Mouse (Mus musculus): ENCODE results near the gene Itgb1bp1. TPM values are rescaled to one million over a fixed set of nuclear protein-coding genes. Genes with fewer than 3 reads are reported as not detected.

The Itgb1bp1 gene
- polyA plus RNA-seq, 1 experiment from 2014 or later: 39.2 TPM

DNA sequence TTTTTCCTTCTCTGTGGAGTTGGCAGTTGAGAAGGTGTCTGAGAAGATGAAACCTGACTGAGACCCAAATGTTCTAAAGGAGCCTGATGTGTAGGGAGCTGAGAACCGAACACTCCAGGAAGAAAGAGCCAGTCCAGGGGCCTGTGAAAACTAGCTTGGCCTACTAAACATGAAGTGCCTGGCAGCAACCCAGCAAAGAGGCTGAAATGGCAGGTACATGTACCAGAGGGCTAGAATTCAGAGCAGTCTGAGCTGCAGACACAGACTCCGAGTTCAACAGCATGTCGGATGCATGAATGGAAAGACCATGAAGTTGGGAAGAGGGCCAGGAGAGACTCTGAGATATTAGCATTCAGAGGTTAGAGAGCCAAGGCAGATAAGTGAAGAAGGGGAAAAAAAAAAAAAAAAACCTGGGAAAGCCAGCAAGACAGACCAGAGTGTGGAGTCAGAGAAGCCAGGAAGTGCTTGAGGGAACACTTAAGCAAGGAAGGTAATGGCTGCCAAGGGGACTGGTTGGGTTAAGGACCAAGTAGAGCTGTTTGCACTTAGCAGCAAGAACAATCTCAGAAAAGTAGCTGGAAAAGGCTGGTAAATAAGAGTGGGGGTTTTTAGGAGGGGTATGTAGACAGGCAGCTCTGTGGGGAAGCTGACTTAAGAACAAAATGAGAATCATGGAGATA is 2.8 kb upstream of the Itgb1bp1 start:
- Histone ChIP-seq H3K4me2 (no peak overlapping the region), H3K36me3 (replicated peaks) (peaks cover 26% of the 10 kb centered on the region), H3K9me3 (no peaks in the 10 kb centered on the region), H3K4me1 (peaks cover 19% of the 10 kb centered on the region), H3K27me3 (no peaks in the 10 kb centered on the region), H3K27ac (no peak overlapping the region), H3K9ac (no peak overlapping the region), H3K4me3 (replicated peaks) (no peak overlapping the region)
- ATAC-seq (ENCODE audit: low FRiP score): no peak
- 97% methylated on average over 3 of the region's 3 CpGs for WGBS

DNA sequence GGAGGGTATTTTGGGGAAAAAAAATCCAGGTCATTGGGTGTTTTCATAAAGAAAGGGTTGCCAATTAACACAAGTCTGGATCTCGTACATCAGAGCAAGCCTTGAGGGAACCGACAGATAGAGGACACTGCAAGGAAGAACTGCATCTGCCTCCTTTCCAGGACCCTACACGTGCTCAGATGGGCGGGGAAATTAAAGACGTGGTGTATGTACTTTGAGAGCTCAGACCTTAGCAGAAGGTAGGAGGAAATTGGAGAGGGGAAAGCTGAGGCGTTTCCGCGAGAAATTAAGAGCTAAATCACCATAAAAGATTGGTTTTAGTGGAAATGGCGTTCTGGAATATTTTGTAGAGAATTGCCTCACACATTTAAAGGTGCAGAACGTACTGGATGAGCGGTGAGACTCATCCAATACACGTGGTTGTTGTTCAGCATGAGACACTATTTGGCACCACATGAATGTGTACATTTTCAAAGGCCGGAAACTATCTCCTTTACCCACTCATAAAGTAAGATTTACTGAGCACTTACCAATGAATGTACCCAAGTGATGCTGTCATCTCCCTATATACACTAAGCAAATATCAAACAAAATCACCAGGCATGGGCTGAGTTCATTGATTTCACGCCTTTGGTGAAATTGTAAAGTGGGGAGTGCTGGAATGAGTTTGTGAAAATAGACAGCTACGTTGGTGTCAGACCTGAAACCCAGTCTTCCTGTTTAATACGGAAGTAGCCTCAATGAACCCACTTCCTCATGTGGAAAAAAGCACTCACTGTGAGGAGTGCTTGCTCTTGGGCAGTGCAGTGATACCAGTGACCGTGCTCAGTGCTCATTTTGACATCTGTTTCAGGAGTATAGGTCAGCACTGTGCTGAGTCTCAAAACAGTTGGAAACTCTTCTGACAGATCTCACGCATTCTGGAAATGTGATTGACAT is 897 bp upstream of the Itgb1bp1 start:
- 38% methylated on average over 18 of the region's 18 CpGs for WGBS
- Histone ChIP-seq H3K9me3 (no peaks in the 10 kb centered on the region), H3K4me1 (peaks cover 19% of the 10 kb centered on the region), H3K4me2 (peak overlapping the region; percentile 76), H3K36me3 (replicated peaks) (peaks cover 9% of the 10 kb centered on the region), H3K27ac (peak overlapping the region; percentile 86), H3K4me3 (replicated peaks) (peak overlapping the region; percentile 80), H3K27me3 (no peaks in the 10 kb centered on the region), H3K9ac (peak overlapping the region; percentile 74)
- ATAC-seq (ENCODE audit: low FRiP score): peak; percentile 41

GRCm38 (mm10) chr12:21285508-21286242 is 409 bp downstream of the Itgb1bp1 start:
- peak overlapping the region; percentile 80 for H3K4me3 ChIP-seq (replicated peaks)
- WGBS: under 1% methylated on average over 46 of the region's 47 CpGs
- H3K4me1 ChIP-seq: peaks cover 19% of the 10 kb centered on the region
- no peaks in the 10 kb centered on the region for H3K9me3 ChIP-seq
- peak overlapping the region; percentile 69 for H3K27ac ChIP-seq
- no peaks in the 10 kb centered on the region for H3K27me3 ChIP-seq
- no peak; the same call in none of the 2 replicates for ATAC-seq (ENCODE audit: low FRiP score)
- H3K4me2 ChIP-seq: peak overlapping the region; percentile 76
- H3K9ac ChIP-seq: peak overlapping the region; percentile 74
- H3K36me3 ChIP-seq (replicated peaks): no peaks in the 10 kb centered on the region; the same call in 1 of the 2 replicates

- no peak for ATAC-seq (ENCODE audit: low FRiP score)
- H3K36me3 ChIP-seq (replicated peaks): no peaks in the 10 kb centered on the region
- WGBS: 56% methylated on average over 11 of the region's 11 CpGs
- no peaks in the 10 kb centered on the region for H3K9me3 ChIP-seq
- H3K4me1 ChIP-seq: peaks cover 19% of the 10 kb centered on the region
- peak within 1 kb of the TSS; percentile 80 for H3K4me3 ChIP-seq (replicated peaks)
- peak within 1 kb of the TSS; percentile 86 for H3K27ac ChIP-seq
- H3K4me2 ChIP-seq: peak within 1 kb of the TSS; percentile 76
- peak within 1 kb of the TSS; percentile 74 for H3K9ac ChIP-seq
- no peaks in the 10 kb centered on the region for H3K27me3 ChIP-seq
Observed at GRCm38 (mm10) chr12:21284761-21285441, 1.2 kb downstream of the Itgb1bp1 start, which contains the start of gene Cpsf3. Cpsf3 (plus strand) TSS chr12:21285391.

- Histone ChIP-seq H3K9me3 (no peaks in the 10 kb centered on the region), H3K9ac (no peak overlapping the region), H3K27ac (no peak overlapping the region), H3K4me1 (no peaks in the 10 kb centered on the region), H3K4me2 (no peak overlapping the region), H3K27me3 (no peaks in the 10 kb centered on the region), H3K36me3 (replicated peaks) (no peaks in the 10 kb centered on the region; the same call in 1 of the 2 replicates), H3K4me3 (replicated peaks) (no peak overlapping the region)
- 87% methylated on average over 1 of the region's 1 CpGs for WGBS
- ATAC-seq (ENCODE audit: low FRiP score): no peak
Observed at GRCm38 (mm10) chr12:21277352-21277864, 8.7 kb downstream of the Itgb1bp1 start.

DNA sequence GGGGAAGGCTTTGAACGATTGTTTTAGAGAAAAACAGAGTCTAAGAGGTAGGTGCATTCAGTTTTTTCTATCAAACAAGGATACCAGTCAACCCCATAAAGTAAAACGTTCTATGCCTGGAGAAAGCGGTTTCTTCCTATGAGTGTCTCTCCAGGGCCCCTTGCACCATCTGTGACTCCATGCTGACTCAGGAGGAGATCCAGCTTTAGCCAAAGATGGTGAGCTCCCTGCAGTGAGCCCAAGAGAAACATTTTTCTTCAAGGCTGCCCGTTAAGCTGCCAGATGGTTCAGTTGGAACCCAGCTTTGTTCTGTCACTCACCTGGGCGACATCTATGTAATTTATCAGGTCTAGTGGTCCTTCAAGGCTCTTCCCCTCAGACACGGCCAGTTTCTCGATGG is 11.6 kb downstream of the Itgb1bp1 start:
- ATAC-seq (ENCODE audit: low FRiP score): no peak
- H3K4me1 ChIP-seq: no peaks in the 10 kb centered on the region
- 86% methylated on average over 7 of the region's 7 CpGs for WGBS
- H3K9me3 ChIP-seq: no peaks in the 10 kb centered on the region
- no peaks in the 10 kb centered on the region for H3K27me3 ChIP-seq
- H3K4me2 ChIP-seq: no peak overlapping the region
- H3K27ac ChIP-seq: no peak overlapping the region
- no peak overlapping the region for H3K9ac ChIP-seq
- H3K4me3 ChIP-seq (replicated peaks): no peak overlapping the region
- peaks cover 27% of the 10 kb centered on the region for H3K36me3 ChIP-seq (replicated peaks)

DNA sequence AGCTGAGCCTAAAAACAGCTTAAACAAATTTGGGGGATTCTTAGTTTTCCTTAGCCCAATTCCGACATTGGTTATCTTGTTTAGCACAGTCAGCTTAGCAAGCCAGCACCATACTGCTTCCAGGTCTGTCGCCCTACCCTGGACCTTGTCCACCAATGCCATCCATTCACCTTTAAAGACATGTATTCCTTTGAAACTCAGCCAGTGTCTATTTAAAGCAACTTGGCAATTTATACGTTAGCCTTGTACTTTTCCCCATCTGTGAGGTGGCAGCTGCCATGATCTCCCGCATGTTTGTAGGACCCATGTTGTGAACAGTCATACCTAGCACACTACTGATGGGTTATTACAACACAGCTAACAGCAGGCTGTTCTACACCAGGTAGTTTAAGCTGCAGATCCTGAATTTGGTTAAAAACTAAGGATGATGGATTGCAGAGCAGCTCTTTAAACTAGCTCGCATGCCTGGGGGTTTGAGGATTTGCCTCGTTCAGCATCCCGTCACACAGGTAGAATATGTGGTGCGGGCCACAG is 17.9 kb downstream of the Itgb1bp1 start:
- WGBS: 94% methylated on average over 8 of the region's 8 CpGs

GRCm38 (mm10) chr12:21266784-21267098 is 19.3 kb downstream of the Itgb1bp1 start:
- H3K4me1 ChIP-seq: no peaks in the 10 kb centered on the region
- no peaks in the 10 kb centered on the region for H3K27me3 ChIP-seq
- H3K4me2 ChIP-seq: no peak overlapping the region
- H3K4me3 ChIP-seq (replicated peaks): no peak overlapping the region
- no peaks in the 10 kb centered on the region for H3K9me3 ChIP-seq
- 80% methylated on average over 2 of the region's 2 CpGs for WGBS
- H3K27ac ChIP-seq: no peak overlapping the region
- no peak overlapping the region for H3K9ac ChIP-seq
- H3K36me3 ChIP-seq (replicated peaks): peaks cover 89% of the 10 kb centered on the region
- peak; percentile 45; the same call in 1 of the 2 replicates for ATAC-seq (ENCODE audit: low FRiP score)

More for the DNA sequence above, 17.9 kb downstream of the Itgb1bp1 start:
- H3K4me2 ChIP-seq: no peak overlapping the region
- H3K4me1 ChIP-seq: no peaks in the 10 kb centered on the region
- no peak overlapping the region for H3K9ac ChIP-seq
- no peak for ATAC-seq (ENCODE audit: low FRiP score)
- no peaks in the 10 kb centered on the region for H3K27me3 ChIP-seq
- no peak overlapping the region for H3K27ac ChIP-seq
- no peak overlapping the region for H3K4me3 ChIP-seq (replicated peaks)
- peaks cover 82% of the 10 kb centered on the region for H3K36me3 ChIP-seq (replicated peaks)
- H3K9me3 ChIP-seq: no peaks in the 10 kb centered on the region

DNA sequence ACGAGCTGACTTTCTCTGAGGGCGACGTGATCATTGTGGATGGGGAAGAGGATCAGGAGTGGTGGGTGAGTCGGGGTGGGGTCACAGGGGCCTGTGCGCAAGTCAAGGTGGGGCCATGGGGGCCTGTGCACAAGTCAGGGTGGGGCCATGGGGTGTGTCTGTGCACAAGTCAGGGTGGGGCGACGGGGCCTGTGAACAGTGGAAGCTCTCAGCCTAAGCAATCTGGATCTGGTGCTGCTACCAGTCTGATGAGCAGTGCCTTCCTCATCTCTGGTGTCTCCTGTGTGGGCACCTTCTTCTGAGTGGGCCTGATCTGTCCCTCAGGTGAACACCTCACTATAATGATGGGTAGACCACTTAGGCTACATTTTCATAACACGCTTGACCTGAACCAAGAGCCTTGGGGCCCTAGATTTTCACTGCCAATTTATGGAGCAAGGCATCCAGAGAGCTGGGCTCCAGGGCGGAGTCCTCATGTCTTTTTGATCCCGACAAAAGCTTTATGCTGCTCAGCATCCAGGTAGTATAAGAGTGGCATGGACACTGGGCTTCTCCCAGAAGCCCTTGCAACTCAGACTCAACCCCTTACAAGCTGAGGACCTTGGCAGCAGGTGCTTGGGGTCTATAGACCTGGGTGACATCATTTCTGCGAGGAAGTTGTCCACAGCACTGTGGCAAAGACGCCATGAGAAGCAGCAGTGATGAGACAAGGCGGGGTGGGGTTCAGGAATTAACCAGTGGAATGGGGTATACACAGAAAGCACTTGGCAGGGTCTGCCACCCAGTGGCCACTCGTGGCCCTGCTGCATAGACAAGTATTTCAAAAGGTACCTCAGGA is 19.9 kb downstream of the Itgb1bp1 start:
- WGBS: 75% methylated on average over 14 of the region's 14 CpGs
- Histone ChIP-seq H3K4me3 (replicated peaks) (no peak overlapping the region), H3K27me3 (no peaks in the 10 kb centered on the region), H3K9ac (no peak overlapping the region), H3K9me3 (no peaks in the 10 kb centered on the region), H3K36me3 (replicated peaks) (peaks cover 86% of the 10 kb centered on the region), H3K4me2 (no peak overlapping the region), H3K27ac (no peak overlapping the region), H3K4me1 (no peaks in the 10 kb centered on the region)
- ATAC-seq (ENCODE audit: low FRiP score): peak; percentile 86

DNA sequence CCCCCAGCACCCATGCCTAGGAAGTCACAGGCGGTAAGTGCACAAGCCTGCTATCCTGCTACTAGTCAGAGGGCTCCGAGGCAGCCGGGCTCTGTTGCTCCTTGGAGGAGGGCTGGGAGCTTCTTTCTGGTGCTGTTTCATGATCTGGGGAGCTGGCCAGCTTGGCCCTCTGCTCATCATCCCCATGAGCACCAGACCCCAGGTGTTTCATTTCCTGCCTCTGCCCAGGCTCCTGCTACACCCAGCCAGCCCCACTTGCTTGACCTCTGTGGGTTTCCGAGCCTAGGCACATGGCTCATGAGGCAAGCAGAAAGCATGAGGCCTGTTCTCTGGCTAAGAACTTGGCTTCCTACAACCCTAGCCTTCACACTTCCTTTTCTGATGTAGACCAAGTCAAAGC is 20.6 kb downstream of the Itgb1bp1 start:
- ATAC-seq (ENCODE audit: low FRiP score): no peak

GRCm38 (mm10) chr12:21264970-21265369 is 21.1 kb downstream of the Itgb1bp1 start:
- no peak overlapping the region for H3K27ac ChIP-seq
- no peak overlapping the region for H3K4me2 ChIP-seq
- peaks cover 84% of the 10 kb centered on the region for H3K36me3 ChIP-seq (replicated peaks)
- no peak overlapping the region for H3K4me3 ChIP-seq (replicated peaks)
- no peaks in the 10 kb centered on the region for H3K4me1 ChIP-seq
- no peaks in the 10 kb centered on the region for H3K27me3 ChIP-seq
- WGBS: 87% methylated on average over 3 of the region's 3 CpGs
- ATAC-seq (ENCODE audit: low FRiP score): no peak
- no peaks in the 10 kb centered on the region for H3K9me3 ChIP-seq
- H3K9ac ChIP-seq: no peak overlapping the region

More for the DNA sequence above, 20.6 kb downstream of the Itgb1bp1 start:
- 94% methylated on average over 4 of the region's 4 CpGs for WGBS
- no peaks in the 10 kb centered on the region for H3K27me3 ChIP-seq
- no peaks in the 10 kb centered on the region for H3K9me3 ChIP-seq
- no peaks in the 10 kb centered on the region for H3K4me1 ChIP-seq
- H3K9ac ChIP-seq: no peak overlapping the region
- no peak overlapping the region for H3K4me2 ChIP-seq
- peaks cover 84% of the 10 kb centered on the region for H3K36me3 ChIP-seq (replicated peaks)
- H3K27ac ChIP-seq: no peak overlapping the region
- H3K4me3 ChIP-seq (replicated peaks): no peak overlapping the region
